Mouse (Mus musculus) mouse embryonic stem cell (cell line): ENCODE results near the gene Zbtb42.

ENCODE experiments used
- in situ Hi-C, 2 experiments: fragments of 300-500 bp; cut with MboI; formaldehyde crosslinking; loops; 1 replicate in 1 of 2; 3 replicates in 1 of 2; pipeline ENCODE4 v1.14.3; 2019 to 2020; ENCODE audit warnings: low sequenced_read_pairs in 2 of 2, low pct_unique_long_range_greater_than_20kb in 1 of 2, mixed read lengths in 1 of 2; ENCODE audit not compliant: unreplicated experiment in 1 of 2

The Zbtb42 gene

GRCm38 (mm10) chr12:112720216-112720615 lies 41.6 kb downstream of the Zbtb42 start, which contains the start of gene Cep170b:
Cep170b (plus strand) TSS chr12:112720455.
- in situ Hi-C loops = no loop called here

DNA sequence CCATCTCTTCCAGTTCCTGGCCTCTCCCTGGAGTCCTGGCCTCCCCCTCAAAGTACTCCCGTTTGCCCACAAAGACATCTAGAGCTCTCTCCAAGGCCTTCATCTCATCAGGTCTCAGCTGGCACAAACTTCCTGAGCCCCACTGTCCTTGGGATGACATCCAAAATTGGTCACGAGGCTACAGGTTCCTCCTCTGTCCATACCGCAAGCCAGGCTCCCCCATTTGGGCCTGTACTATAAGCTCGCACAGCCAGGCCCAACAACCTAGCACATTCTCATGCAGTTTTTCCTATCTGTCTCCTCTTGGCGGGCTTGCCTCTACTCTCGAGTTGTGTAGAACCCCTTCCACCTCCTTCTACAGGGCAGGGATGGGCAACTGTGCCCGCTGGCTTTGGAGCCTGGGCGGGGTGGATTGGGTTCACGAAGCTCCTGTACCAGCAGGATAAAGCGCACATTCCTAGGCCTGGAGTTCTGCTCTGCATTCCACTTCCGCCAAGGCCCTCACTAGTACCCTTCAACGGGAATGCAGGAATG lies 42.3 kb downstream of the Zbtb42 start:
- in situ Hi-C loops = no loop called here

GRCm38 (mm10) chr12:112721424-112722239 lies 43.0 kb downstream of the Zbtb42 start:
- in situ Hi-C loops = no loop called here

DNA sequence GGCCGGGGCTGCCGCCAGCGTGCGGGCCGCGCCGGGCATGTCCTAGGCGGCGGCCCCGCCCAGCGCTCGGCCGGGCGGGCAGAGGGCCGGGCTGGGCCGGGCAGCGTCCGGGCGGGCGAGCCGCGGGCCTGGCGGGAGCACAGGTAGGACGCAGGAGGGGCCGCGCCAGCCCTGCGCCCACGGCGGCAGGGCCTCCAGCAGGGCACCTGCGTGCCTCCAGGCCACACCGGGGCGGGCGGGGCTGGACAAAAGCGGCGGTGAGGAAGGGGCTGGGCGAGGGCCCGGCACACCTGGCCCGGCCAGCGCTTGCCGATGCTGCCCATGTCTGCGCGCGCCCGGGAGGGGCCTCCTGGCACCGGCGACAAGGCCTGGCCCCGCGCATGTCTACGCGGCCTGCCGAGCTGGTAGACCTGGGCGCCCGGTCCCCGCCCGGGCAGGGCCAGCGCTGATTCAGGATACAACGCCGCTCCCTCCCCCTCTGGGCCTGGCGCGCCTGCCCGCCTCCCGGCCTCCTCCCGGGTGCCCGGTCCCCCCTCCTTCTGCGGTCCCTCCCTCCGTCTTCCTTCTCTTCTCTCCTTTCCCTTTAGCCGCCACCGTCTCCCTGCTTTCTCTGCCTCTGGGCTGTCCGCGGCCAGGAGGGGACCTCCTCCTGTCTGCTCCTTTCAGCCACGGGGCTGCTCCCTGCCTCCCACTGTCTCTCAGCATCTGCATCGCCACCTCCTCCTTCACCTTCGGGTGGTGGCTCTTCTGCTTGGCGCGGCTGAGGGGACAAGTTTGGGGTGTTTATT lies 43.8 kb downstream of the Zbtb42 start:
- in situ Hi-C loops = no loop called here

- in situ Hi-C loops = no loop called here
These were observed 44.4 kb downstream of the Zbtb42 start for GRCm38 (mm10) chr12:112723028-112723330.

DNA sequence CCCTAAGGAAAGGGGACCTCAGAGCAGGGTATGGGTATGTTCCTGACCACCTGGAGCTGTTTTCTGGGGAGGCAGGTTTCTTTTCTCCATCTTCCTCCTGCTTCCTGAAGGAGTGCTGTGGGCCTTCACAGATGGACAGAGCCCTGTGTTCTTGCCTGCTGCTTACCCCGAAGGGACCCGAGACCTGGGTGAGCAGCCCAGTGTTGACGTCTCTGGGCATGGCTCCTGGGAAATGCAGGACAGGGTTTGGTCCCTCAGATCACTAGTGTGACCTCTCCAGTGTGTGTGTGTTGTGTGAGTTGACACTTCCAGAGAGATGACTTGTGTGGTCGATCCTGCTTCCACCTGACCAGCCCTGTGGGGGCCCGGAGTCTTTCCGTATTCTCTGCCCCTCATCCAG lies 44.8 kb downstream of the Zbtb42 start:
- in situ Hi-C loops = no loop called here

GRCm38 (mm10) chr12:112724077-112724805 lies 45.6 kb downstream of the Zbtb42 start:
- in situ Hi-C loops = no loop called here

- in situ Hi-C loops = no loop called here
These were observed 49.2 kb downstream of the Zbtb42 start for GRCm38 (mm10) chr12:112727801-112728200.

- in situ Hi-C loops = no loop called here
These were observed 52.2 kb downstream of the Zbtb42 start for GRCm38 (mm10) chr12:112730808-112731207.
